Mouse (Mus musculus) erythroblast, adult 5-6 weeks (primary cell): ENCODE measurements around the gene Adamtsl1. TPM values are rescaled to one million over a fixed set of nuclear protein-coding genes. Genes with fewer than 3 reads are reported as not detected.

ENCODE experiments used
- ATAC-seq: replicated peaks from 2 replicates; pipeline ENCODE4 v1.8.0; 2016; ENCODE audit warnings: moderate number of reproducible peaks, mild to moderate bottlenecking, moderate TSS enrichment, inconsistent platforms; ENCODE audit not compliant: poor library complexity, low FRiP score, severe bottlenecking
- total RNA-seq, 2 experiments: library from RNA; stranded (forward) in 1 of 2; stranded (reverse) in 1 of 2; fragments of 150-400 nt in 1 of 2; fragments of 200-764, 138-1000 nt in 1 of 2; gene quantifications; 2 replicates each; pipeline versions ENCODE4 v1.2.3 to v1.2.4; 2015 to 2017; ENCODE audit warnings: low replicate concordance in 2 of 2

Gene Adamtsl1
- total RNA-seq, 2 experiments from 2014 or later: not detected

DNA sequence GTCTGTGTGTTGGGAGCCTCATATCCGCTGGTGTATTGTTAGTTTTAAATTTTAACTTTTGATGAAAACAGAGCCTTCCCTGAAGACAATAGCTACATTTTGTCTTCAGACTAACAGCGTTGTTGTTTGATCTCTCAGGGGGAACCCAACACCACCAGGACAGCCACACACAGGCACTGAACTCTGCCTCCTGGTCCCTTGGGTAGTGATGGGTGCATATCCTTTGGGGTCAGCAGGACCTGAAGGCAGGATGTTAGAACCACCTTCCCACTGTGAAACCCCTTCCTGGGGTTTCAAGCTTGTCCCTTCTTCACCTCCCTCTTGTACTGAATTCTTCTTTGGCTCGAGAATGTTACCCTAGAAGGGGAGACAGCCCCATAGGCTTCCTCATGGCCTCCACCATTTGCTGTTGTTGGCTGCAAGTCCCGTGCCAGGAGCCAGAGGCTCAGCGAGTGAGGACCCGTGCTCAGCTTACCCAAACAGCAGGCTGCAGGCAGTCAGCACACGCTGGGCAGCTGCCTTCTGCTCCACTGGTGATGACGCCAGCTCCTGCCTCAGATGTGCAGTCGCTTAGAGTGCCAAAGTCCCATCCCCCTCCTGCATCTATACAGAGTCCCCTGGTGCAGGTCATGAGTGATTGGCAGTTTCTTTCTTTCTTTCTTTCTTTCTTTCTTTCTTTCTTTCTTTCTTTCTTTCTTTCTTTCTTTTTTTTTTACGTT is 506.6 kb downstream of the Adamtsl1 start:
- no peak for ATAC-seq

- ATAC-seq: no peak
Measured at GRCm38 (mm10) chr4:86024573-86025160, 510.7 kb downstream of the Adamtsl1 start.

GRCm38 (mm10) chr4:86029486-86029885 is 515.5 kb downstream of the Adamtsl1 start:
- ATAC-seq: no peak

- ATAC-seq: no peak
Measured at GRCm38 (mm10) chr4:86030208-86030607, 516.2 kb downstream of the Adamtsl1 start.

GRCm38 (mm10) chr4:86031041-86031440 is 517.1 kb downstream of the Adamtsl1 start:
- ATAC-seq: no peak

GRCm38 (mm10) chr4:86040921-86041320 is 526.9 kb downstream of the Adamtsl1 start:
- ATAC-seq: no peak

DNA sequence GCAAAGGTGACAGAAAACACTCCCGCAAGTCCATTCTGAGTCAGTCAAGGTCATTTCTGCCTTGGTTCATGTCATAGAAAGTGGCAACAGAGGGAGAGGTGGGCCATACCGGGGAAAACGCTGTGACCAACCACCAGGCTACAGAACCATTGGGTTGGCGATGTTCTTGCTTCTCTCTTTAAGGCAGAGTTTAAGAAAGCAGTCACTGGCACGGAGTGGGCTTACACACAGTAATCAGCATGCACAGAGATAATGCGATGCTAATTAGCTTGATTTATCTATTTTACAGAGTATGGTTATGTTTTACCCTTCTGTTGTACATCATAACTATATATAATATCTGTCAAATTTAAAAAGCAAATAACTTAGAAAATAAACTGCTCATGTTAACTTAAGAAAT is 531.5 kb downstream of the Adamtsl1 start:
- ATAC-seq: no peak

DNA sequence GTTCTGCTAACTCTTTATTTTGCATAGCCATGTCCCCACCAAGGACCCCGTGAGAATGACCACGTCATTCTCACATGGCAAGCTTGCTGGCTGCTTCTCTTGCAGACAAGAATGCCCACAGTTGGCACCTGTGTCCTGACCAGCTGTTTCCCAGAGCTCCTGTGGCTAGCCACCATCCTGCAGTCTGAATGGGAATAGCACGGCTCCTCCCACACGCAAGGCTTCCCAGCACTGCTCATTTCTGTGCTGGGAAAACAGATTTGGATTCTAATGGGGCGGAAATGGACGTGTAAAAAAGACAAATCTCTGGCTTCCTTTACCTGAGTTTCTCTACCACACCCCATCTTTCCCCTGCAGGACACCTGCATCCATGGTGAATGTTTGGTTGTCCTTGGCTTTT is 531.9 kb downstream of the Adamtsl1 start:
- ATAC-seq: no peak

GRCm38 (mm10) chr4:86046881-86047280 is 532.9 kb downstream of the Adamtsl1 start:
- no peak for ATAC-seq

DNA sequence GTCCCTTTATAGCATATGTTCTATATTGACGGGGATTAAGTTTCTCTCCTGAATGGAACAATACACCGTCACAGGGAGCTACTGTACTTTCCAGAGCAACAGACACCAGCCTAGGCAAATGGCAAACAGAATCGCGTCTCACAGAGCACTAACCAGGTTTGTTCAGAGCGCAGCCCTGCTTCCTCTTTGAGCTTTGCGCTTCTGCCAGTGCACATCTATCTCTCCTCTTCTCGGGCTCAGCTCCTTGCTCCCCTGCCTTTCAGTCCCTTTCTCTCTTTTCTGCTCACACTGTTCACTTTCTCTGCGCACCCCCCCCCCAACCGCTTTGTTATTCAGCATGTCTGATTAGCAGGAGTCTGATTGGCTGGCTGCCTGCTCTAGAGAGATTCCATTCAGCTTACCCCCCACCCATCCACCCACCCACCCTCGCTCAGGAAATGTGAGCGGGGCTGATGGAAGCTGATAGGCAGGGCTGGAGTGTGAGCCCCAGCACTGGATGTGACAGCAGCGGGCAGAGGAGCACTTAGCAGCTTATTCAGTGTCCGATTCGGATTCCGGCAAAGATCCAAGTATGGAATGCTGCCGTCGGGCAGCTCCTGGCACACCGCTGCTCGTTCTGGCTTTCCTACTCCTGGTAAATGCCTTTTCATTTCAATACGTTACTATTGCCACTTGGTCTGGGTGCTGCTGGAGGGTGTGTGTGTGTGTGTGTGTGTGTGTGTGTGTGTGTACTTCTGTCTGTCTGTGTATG is 539.7 kb downstream of the Adamtsl1 start:
- no peak for ATAC-seq

DNA sequence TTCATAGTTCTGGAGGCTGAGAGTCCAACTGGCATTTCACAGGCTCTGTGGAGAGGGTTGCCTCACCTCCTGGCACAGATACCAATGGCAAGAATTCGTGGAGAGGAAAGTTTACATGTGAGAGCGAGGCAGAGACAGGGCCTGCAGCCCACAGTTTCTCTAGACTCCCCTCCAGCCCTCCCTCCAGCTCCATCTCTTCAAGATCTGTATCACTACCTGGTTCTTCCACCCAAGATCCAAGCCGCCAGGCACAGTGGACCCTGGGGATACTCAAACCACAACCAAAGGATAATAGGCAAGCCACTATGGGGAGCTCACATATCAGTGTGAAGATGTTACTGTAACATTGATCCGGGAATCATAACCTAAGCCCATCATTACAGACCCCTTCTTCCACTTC is 546.6 kb downstream of the Adamtsl1 start:
- no peak for ATAC-seq

DNA sequence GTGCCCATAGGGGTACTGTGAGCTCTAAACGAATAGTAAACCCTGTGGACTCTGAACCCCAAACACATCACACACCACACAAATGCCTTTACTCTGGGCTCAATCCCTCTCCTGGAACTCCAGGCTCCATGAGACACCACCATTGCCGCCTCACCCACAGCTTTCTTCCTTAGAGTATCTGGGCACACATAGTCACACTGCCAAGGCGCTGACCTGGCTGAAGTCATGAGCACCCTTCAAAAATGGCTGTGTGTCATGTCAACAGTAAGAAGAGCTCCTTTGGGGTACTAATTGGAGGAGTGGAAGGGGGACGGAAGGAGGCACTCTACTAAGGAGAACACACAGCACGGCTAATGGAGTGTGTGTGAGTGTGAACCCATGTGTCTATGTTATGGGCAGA is 554.4 kb downstream of the Adamtsl1 start:
- ATAC-seq: no peak

- no peak for ATAC-seq
Measured at GRCm38 (mm10) chr4:86068875-86069718, 555.1 kb downstream of the Adamtsl1 start.

GRCm38 (mm10) chr4:86074871-86075270 is 560.9 kb downstream of the Adamtsl1 start:
- ATAC-seq: no peak

- ATAC-seq: no peak
Measured at GRCm38 (mm10) chr4:86077355-86077754, 563.4 kb downstream of the Adamtsl1 start.

GRCm38 (mm10) chr4:86077854-86078253 is 563.9 kb downstream of the Adamtsl1 start:
- ATAC-seq: no peak

DNA sequence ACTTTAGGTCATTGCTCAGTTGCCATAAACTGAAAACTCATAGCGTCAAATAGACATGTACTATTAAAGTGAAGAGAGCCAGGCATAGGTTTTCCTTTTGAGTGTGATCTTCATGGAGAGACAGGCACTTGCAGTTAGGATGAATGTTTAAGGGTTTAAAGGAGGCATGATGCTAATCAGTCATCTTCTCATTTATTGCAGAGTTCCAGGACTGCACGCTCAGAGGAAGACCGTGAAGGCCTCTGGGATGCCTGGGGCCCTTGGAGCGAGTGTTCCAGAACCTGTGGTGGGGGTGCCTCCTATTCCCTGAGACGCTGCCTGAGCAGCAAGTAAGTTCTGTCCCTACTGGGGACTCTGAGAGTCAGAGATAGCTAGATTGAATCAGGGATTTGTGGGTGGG is 573.5 kb downstream of the Adamtsl1 start:
- ATAC-seq: no peak

GRCm38 (mm10) chr4:86103207-86103606 is 589.2 kb downstream of the Adamtsl1 start:
- ATAC-seq: no peak

DNA sequence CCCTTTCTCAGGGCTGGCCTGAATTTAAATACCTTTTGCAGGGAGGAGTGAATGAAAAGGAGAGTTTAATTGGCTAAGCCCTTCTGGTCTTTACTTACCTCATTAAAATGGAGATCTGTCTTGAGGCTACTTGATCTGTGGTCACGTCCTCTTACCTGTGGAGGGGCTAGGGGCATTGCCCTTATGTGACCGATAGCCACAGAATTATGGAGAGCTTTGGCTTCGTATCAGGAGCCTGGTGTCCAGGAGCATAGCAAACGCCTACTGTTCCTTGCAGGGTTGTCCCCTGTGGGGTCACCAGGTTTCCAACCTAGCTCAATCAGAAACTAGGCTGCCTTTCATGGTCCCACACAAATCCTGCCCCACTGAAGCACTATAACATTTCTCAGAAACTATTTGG is 594.4 kb downstream of the Adamtsl1 start:
- no peak for ATAC-seq

DNA sequence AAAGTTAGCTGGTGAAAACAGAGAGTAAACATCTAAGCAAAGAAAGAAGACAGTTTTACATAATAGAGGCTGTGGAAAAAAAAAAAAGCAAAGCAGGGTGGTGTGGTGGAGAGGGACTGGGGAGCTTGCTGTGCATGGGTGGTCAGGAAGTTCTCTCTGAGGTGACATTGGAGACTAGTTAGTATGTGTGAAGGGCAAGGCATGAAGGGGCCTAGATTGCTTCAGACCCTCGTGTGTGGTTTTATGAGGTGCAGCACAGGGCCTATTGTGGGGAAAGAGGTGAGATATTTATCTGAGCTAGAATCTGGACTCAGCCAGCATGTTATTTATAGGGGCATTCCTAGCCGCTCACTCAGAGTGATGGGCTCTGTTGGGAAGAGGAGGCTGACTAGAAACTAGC is 605.1 kb downstream of the Adamtsl1 start:
- ATAC-seq: no peak
